Mouse (Mus musculus) limb, embryonic 14.5 days (tissue): Measurements from ENCODE around the gene Dclk3. TPM values are rescaled to one million over a fixed set of nuclear protein-coding genes. Genes with fewer than 3 reads are reported as not detected.

Experiments
- ATAC-seq: fragments of 200-750 bp; cut with Nextera tagmentation; 2 replicates; pipeline ENCODE4 v1.8.0; 2017; ENCODE audit warnings: low read depth, moderate number of reproducible peaks, moderate TSS enrichment; ENCODE audit not compliant: low FRiP score
- DNase-seq: peaks from one replicate; pipeline ENCODE4 v3.0.0-alpha.2; 2015; ENCODE audit warnings: low spot score
- H3K27ac ChIP-seq: fragments of 300-500 bp; sonication (generic); replicated peaks from 2 replicates; pipeline ENCODE4 v1.5.1; 2014; ENCODE audit warnings: low read depth, mild to moderate bottlenecking, low read length, moderate library complexity, mixed read lengths
- H3K27me3 ChIP-seq: fragments of 300-500 bp; sonication (generic); 2 replicates; pipeline ENCODE4 v1.6.1; 2014; ENCODE audit warnings: low read length, mixed read lengths; ENCODE audit not compliant: control insufficient read depth, insufficient read depth
- H3K36me3 ChIP-seq: fragments of 300-500 bp; sonication (generic); 2 replicates; pipeline ENCODE4 v1.6.1; 2014; ENCODE audit warnings: mild to moderate bottlenecking, low read length, moderate library complexity, mixed read lengths; ENCODE audit not compliant: control insufficient read depth, insufficient read depth
- H3K4me1 ChIP-seq: fragments of 300-500 bp; sonication (generic); 2 replicates; pipeline ENCODE4 v1.6.1; 2014; ENCODE audit warnings: antibody characterized with exemption, low read length, mixed read lengths; ENCODE audit not compliant: control insufficient read depth, insufficient read depth
- H3K4me2 ChIP-seq: fragments of 300-500 bp; sonication (generic); replicated peaks from 2 replicates; pipeline ENCODE4 v1.6.1; 2014; ENCODE audit warnings: low read depth, mild to moderate bottlenecking, low read length, moderate library complexity; ENCODE audit not compliant: severe bottlenecking
- H3K4me3 ChIP-seq: fragments of 300-500 bp; sonication (generic); replicated peaks from 2 replicates; pipeline ENCODE4 v1.5.1; 2014; ENCODE audit warnings: low read length
- H3K9ac ChIP-seq: fragments of 300-500 bp; sonication (generic); 2 replicates; pipeline ENCODE4 v1.6.1; 2014; ENCODE audit warnings: mild to moderate bottlenecking, low read depth, low read length, moderate library complexity; ENCODE audit not compliant: severe bottlenecking
- H3K9me3 ChIP-seq: fragments of 300-500 bp; sonication (generic); 2 replicates; pipeline ENCODE4 v1.6.1; 2016; ENCODE audit warnings: low read length; ENCODE audit not compliant: control insufficient read depth
- POLR2A ChIP-seq: fragments of 200-500 bp; IDR thresholded peaks from 2 replicates; pipeline ENCODE4 v1.8.0; 2012; ENCODE audit warnings: inconsistent platforms, mild to moderate bottlenecking, moderate library complexity, borderline replicate concordance; ENCODE audit not compliant: insufficient read depth, insufficient read length; ENCODE audit errors: extremely low read depth
- WGBS: fragments of 180-500 bp; shearing (Covaris S2); extraction: QIAGEN DNeasy Blood & Tissue Kit; methylation state at CpG from one replicate; pipeline ENCODE4 v1.1.7; 2014; 5-methylcytosine and 5-hydroxymethylcytosine counted together
- polyA plus RNA-seq, 2 experiments: library from polyadenylated mRNA; depleted of rRNA in 1 of 2; stranded (reverse) in 1 of 2; unstranded in 1 of 2; fragments of >200 nt; fragmentation: Nextera tagmentation in 1 of 2; extraction: Ambion mirVana in 1 of 2; gene quantifications; 2 replicates each; pipeline versions ENCODE4 v1.2.1 to v1.2.3; 2012 to 2014

Gene Dclk3
- polyA plus RNA-seq, 2 experiments: 0.41 to 0.74 TPM

DNA sequence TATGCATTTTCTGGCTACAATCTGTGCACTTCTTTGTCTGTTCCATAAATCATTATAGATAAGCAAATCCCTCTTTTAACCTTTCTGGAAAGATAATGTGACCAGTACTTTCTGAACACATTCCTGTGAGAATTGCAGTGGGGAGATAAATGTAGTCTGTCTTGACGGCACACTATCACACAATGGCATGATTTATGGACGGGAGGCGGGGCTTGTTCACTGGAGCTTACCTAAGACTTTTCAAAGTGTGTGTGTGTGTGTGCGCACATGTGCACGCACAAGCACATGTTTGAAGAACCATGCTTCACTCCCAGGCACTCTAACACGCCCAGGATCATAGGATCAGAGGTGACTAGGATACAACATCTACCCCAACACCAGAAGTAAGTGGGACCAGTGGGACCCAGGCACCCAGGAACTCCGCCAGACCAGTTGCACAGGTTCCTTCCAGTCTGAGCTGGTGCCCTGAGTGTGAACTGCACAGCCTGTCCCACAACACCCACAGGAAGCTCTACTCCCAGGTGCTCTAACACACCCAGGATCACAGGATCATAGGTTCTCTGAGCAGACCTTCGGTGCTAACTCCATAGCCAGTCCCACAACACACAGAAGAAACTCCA lies 96.7 kb downstream of the Dclk3 start:
- ATAC-seq: no peak
- no peaks in the 10 kb centered on the region for H3K36me3 ChIP-seq

More for the DNA sequence above, 96.7 kb downstream of the Dclk3 start:
- Histone ChIP-seq H3K4me2 (no peak overlapping the region), H3K9me3 (no peaks in the 10 kb centered on the region), H3K4me3 (no peak overlapping the region), H3K27ac (no peak overlapping the region), H3K4me1 (no peaks in the 10 kb centered on the region), H3K27me3 (no peaks in the 10 kb centered on the region), H3K9ac (no peak overlapping the region)
- no peak for TF ChIP-seq POLR2A
- WGBS: 81% methylated on average over 8 of the region's 8 CpGs
- no peak for DNase-seq

Other genes with a start within 250 kb of the Dclk3 start
- gene Mlh1, start 167.3 kb upstream of the Dclk3 start, polyA plus RNA-seq (2012; rRNA removed): 46.5 and 52.2 TPM in 2 replicates
- gene Mlh1, start 167.3 kb upstream of the Dclk3 start, polyA plus RNA-seq (2014; fragmentation: Nextera tagmentation; extraction: Ambion mirVana): 33.5 and 35.4 TPM in 2 replicates
- gene Epm2aip1, start 167.2 kb upstream of the Dclk3 start, polyA plus RNA-seq (2012; rRNA removed): 45.2 and 47.8 TPM in 2 replicates
- gene Epm2aip1, start 167.2 kb upstream of the Dclk3 start, polyA plus RNA-seq (2014; fragmentation: Nextera tagmentation; extraction: Ambion mirVana): 45.4 and 47.3 TPM in 2 replicates
- 1.2 and 1.4 TPM in 2 replicates for gene Trank1, start 127.3 kb upstream of the Dclk3 start, polyA plus RNA-seq (2012; rRNA removed)
- gene Trank1, start 127.3 kb upstream of the Dclk3 start, polyA plus RNA-seq (2014; fragmentation: Nextera tagmentation; extraction: Ambion mirVana): 0.35 and 0.83 TPM in 2 replicates